10 mouse cellular contexts compared by ENCODE assay signal in the genomic region with DNA sequence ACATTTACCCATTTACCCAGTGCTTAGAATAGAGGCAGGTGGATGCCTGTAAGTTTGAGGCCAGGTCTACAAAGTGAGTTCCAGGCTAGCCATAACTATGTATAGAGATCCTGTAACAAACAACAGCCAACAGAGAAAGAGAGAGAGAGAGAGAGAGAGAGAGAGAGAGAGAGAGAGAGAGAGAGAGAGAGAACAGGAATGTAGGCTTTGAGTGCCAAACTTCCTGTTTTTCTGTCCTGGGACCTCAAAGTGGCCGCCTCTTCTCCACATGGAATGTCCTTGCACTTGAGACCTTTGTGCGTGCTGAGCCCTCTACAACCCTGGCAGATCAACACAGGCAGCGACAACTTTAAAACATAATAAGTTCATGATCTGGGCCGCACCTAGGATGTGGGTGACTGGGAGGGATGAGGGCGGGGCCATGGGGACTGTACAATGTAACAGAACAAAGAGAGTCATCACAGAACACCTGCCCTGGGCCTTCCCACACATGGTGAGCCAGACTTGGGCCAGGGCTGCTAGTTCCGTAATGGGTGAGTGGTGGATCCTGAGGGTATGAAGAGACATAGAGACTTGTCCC. TPM values are rescaled to one million over a fixed set of nuclear protein-coding genes. Genes with fewer than 3 reads are reported as not detected.
DNase-seq lines count a peak whose midpoint lies in the region; ATAC-seq lines count a peak whose summit lies in the region.
"Had no signal": no experiment of that assay in that cellular context is flagged by ENCODE, and none has a peak within 500 bp of the region (broad histone marks: within the 10 kb centered on the region; RNA-seq: fewer than 3 reads in every experiment).

No protein-coding gene starts in this region.

- DNase-seq in ZHBTc4 (ENCODE audit: low read depth, low spot score), result peak; percentile 60
- no peak for DNase-seq in embryo, embryonic 11 days
- DNase-seq in embryo, embryonic 9.5 days (ENCODE audit: extremely low spot score), result no peak
- DNase-seq in right cerebral cortex, adult 18-20 months, result no peak
- DNase-seq: cerebellum, adult 9-10 months had no signal

- no peaks in the 10 kb centered on the region for H3K9me3 ChIP-seq in hindbrain, embryonic 12.5 days (replicated peaks)
- H3K9me3 ChIP-seq in hindbrain, embryonic 16.5 days (ENCODE audit: control insufficient read depth, low read length), result no peaks in the 10 kb centered on the region
- H3K9me3 ChIP-seq in intestine, embryonic 16.5 days (ENCODE audit: control insufficient read depth, low read length), result no peaks in the 10 kb centered on the region
- H3K9me3 ChIP-seq in neural tube, embryonic 15.5 days (replicated peaks), result no peaks in the 10 kb centered on the region

- no peak overlapping the region for H3K9ac ChIP-seq in hindbrain, embryonic 12.5 days
- H3K9ac ChIP-seq in hindbrain, embryonic 16.5 days (ENCODE audit: low read depth, low read length), result no peak overlapping the region
- H3K9ac ChIP-seq in intestine, embryonic 16.5 days (ENCODE audit: low read depth, low read length), result peak overlapping the region; percentile 61; the same call in 1 of the 2 replicates
- no peak overlapping the region for H3K9ac ChIP-seq in neural tube, embryonic 15.5 days (replicated peaks)

- H3K4me1 ChIP-seq in hindbrain, embryonic 12.5 days, result peaks cover 19% of the 10 kb centered on the region
- H3K4me1 ChIP-seq in hindbrain, embryonic 16.5 days (ENCODE audit: control insufficient read depth, insufficient read depth, low read depth, low read length), result peaks cover 11% of the 10 kb centered on the region
- peaks cover 24% of the 10 kb centered on the region for H3K4me1 ChIP-seq in intestine, embryonic 16.5 days (ENCODE audit: control insufficient read depth, insufficient read depth, low read length)
- H3K4me1 ChIP-seq in neural tube, embryonic 15.5 days, result peaks cover 31% of the 10 kb centered on the region

- 80% methylated on average over 6 of the region's 6 CpGs for WGBS in hindbrain, embryonic 12.5 days
- WGBS in hindbrain, embryonic 16.5 days, result 81% methylated on average over 6 of the region's 6 CpGs
- WGBS in intestine, embryonic 16.5 days, result 55% methylated on average over 6 of the region's 6 CpGs
- 79% methylated on average over 6 of the region's 6 CpGs for WGBS in neural tube, embryonic 15.5 days

- no peak overlapping the region for H3K4me3 ChIP-seq in hindbrain, embryonic 12.5 days
- H3K4me3 ChIP-seq in hindbrain, embryonic 16.5 days (ENCODE audit: low read length), result no peak overlapping the region
- H3K4me3 ChIP-seq in intestine, embryonic 16.5 days (ENCODE audit: low read length), result 0 out of 2 replicates have a peak overlapping the region, but pooled peaks have one; percentile 17
- H3K4me3 ChIP-seq in neural tube, embryonic 15.5 days (replicated peaks), result no peak overlapping the region

- no peaks in the 10 kb centered on the region for H3K36me3 ChIP-seq in hindbrain, embryonic 12.5 days
- H3K36me3 ChIP-seq in hindbrain, embryonic 16.5 days (ENCODE audit: control insufficient read depth, insufficient read depth, low read length), result no peaks in the 10 kb centered on the region
- H3K36me3 ChIP-seq in intestine, embryonic 16.5 days (ENCODE audit: control insufficient read depth, insufficient read depth, low read length), result no peaks in the 10 kb centered on the region
- H3K36me3 ChIP-seq in neural tube, embryonic 15.5 days, result no peaks in the 10 kb centered on the region

- ATAC-seq in hindbrain, embryonic 12.5 days (ENCODE audit: low FRiP score), result no peak
- ATAC-seq in hindbrain, embryonic 16.5 days, result no peak
- ATAC-seq in intestine, embryonic 16.5 days, result peak; percentile 56
- ATAC-seq in neural tube, embryonic 15.5 days (ENCODE audit: low FRiP score), result no peak
- ATAC-seq: midbrain, embryonic 16.5 days had no signal

- no peak overlapping the region for H3K27ac ChIP-seq in hindbrain, embryonic 12.5 days
- no peak overlapping the region for H3K27ac ChIP-seq in hindbrain, embryonic 16.5 days (ENCODE audit: low read depth, low read length)
- peak overlapping the region; percentile 1 for H3K27ac ChIP-seq in intestine, embryonic 16.5 days (ENCODE audit: low read length)
- H3K27ac ChIP-seq in neural tube, embryonic 15.5 days (replicated peaks), result no peak overlapping the region

- H3K27me3 ChIP-seq in hindbrain, embryonic 12.5 days, result peaks cover 17% of the 10 kb centered on the region
- no peaks in the 10 kb centered on the region for H3K27me3 ChIP-seq in hindbrain, embryonic 16.5 days (replicated peaks; ENCODE audit: control insufficient read depth, insufficient read depth, low read length)
- no peaks in the 10 kb centered on the region for H3K27me3 ChIP-seq in intestine, embryonic 16.5 days (replicated peaks; ENCODE audit: control insufficient read depth, insufficient read depth, low read length)
- H3K27me3 ChIP-seq in neural tube, embryonic 15.5 days (replicated peaks), result peaks cover 18% of the 10 kb centered on the region; the same call in 1 of the 2 replicates

- peak overlapping the region; percentile 53; the same call in 1 of the 2 replicates for H3K4me2 ChIP-seq in hindbrain, embryonic 12.5 days (replicated peaks)
- no peak overlapping the region for H3K4me2 ChIP-seq in hindbrain, embryonic 16.5 days (ENCODE audit: low read length)
- H3K4me2 ChIP-seq in intestine, embryonic 16.5 days (ENCODE audit: low read depth, low read length), result peak overlapping the region; percentile 82
- peak overlapping the region; percentile 80; the same call in 1 of the 2 replicates for H3K4me2 ChIP-seq in neural tube, embryonic 15.5 days

RNA-seq across cellular contexts. Expression of a gene that starts 1.3 kb away (rescaled TPM):
- polyA plus RNA-seq in hindbrain, embryonic 12.5 days (2016; fragmentation: Nextera tagmentation; extraction: Ambion mirVana), result 8.4 and 8.9 TPM in 2 replicates
- polyA plus RNA-seq in hindbrain, embryonic 16.5 days (2015; fragmentation: Nextera tagmentation; extraction: Ambion mirVana), result 9.1 and 9.9 TPM in 2 replicates
- 10.6 and 12.7 TPM in 2 replicates for polyA plus RNA-seq in intestine, embryonic 16.5 days (2015; fragmentation: Nextera tagmentation; extraction: Ambion mirVana)
- 10.5 and 10.6 TPM in 2 replicates for polyA plus RNA-seq in neural tube, embryonic 15.5 days (2015; fragmentation: Nextera tagmentation; extraction: Ambion mirVana)

RNA-seq across cellular contexts. Expression of a gene that starts 20.1 kb away (rescaled TPM):
- 59.2 and 63.0 TPM in 2 replicates for polyA plus RNA-seq in hindbrain, embryonic 12.5 days (2016; fragmentation: Nextera tagmentation; extraction: Ambion mirVana)
- 81.4 and 88.4 TPM in 2 replicates for polyA plus RNA-seq in hindbrain, embryonic 16.5 days (2015; fragmentation: Nextera tagmentation; extraction: Ambion mirVana)
- 119 and 121 TPM in 2 replicates for polyA plus RNA-seq in intestine, embryonic 16.5 days (2015; fragmentation: Nextera tagmentation; extraction: Ambion mirVana)
- 80.3 and 82.3 TPM in 2 replicates for polyA plus RNA-seq in neural tube, embryonic 15.5 days (2015; fragmentation: Nextera tagmentation; extraction: Ambion mirVana)

RNA-seq across cellular contexts. Expression of a gene that starts 23.5 kb away (rescaled TPM):
- 9.6 and 11.2 TPM in 2 replicates for polyA plus RNA-seq in hindbrain, embryonic 12.5 days (2016; fragmentation: Nextera tagmentation; extraction: Ambion mirVana)
- 12.5 and 12.7 TPM in 2 replicates for polyA plus RNA-seq in hindbrain, embryonic 16.5 days (2015; fragmentation: Nextera tagmentation; extraction: Ambion mirVana)
- 0.81 and 0.99 TPM in 2 replicates for polyA plus RNA-seq in intestine, embryonic 16.5 days (2015; fragmentation: Nextera tagmentation; extraction: Ambion mirVana)
- 12.3 and 16.2 TPM in 2 replicates for polyA plus RNA-seq in neural tube, embryonic 15.5 days (2015; fragmentation: Nextera tagmentation; extraction: Ambion mirVana)

RNA-seq across cellular contexts. Expression of a gene that starts 41.8 kb away (rescaled TPM):
- 0.25 and 0.27 TPM in 2 replicates for polyA plus RNA-seq in hindbrain, embryonic 12.5 days (2016; fragmentation: Nextera tagmentation; extraction: Ambion mirVana)
- polyA plus RNA-seq in hindbrain, embryonic 16.5 days (2015; fragmentation: Nextera tagmentation; extraction: Ambion mirVana), result 0.68 and 0.91 TPM in 2 replicates
- polyA plus RNA-seq in intestine, embryonic 16.5 days (2015; fragmentation: Nextera tagmentation; extraction: Ambion mirVana), result 0.47 and 0.57 TPM in 2 replicates
- 0.22 and 0.63 TPM in 2 replicates for polyA plus RNA-seq in neural tube, embryonic 15.5 days (2015; fragmentation: Nextera tagmentation; extraction: Ambion mirVana)

RNA-seq across cellular contexts. Expression of a gene that starts 46.2 kb away (rescaled TPM):
- 0.42 and 0.62 TPM in 2 replicates for polyA plus RNA-seq in hindbrain, embryonic 12.5 days (2016; fragmentation: Nextera tagmentation; extraction: Ambion mirVana)
- polyA plus RNA-seq in hindbrain, embryonic 16.5 days (2015; fragmentation: Nextera tagmentation; extraction: Ambion mirVana), result 2.4 and 3.4 TPM in 2 replicates
- 0.48 and 0.57 TPM in 2 replicates for polyA plus RNA-seq in intestine, embryonic 16.5 days (2015; fragmentation: Nextera tagmentation; extraction: Ambion mirVana)
- 2.4 and 2.7 TPM in 2 replicates for polyA plus RNA-seq in neural tube, embryonic 15.5 days (2015; fragmentation: Nextera tagmentation; extraction: Ambion mirVana)
